Mouse (Mus musculus) splenic B cell, adult 2 months (primary cell): ENCODE data around the gene Eif4a1.
"Not testable (repeated sequence)": the region's sequence is repeated elsewhere in the genome, so short reads cannot be mapped to it uniquely, and the experiment has no call there.

ENCODE experiments used
- DNase-seq: peaks from one replicate; pipeline ENCODE4 v3.0.0-alpha.2; 2011; ENCODE audit warnings: low read depth, low spot score
- H3K27me3 ChIP-seq: 2 replicates; pipeline ENCODE4 v1.6.1; 2012; ENCODE audit warnings: mild to moderate bottlenecking, low read length, moderate library complexity, mixed read lengths; ENCODE audit not compliant: control insufficient read depth, poor library complexity, insufficient read depth, severe bottlenecking
- H3K36me3 ChIP-seq: 2 replicates; pipeline ENCODE4 v1.6.1; 2012; ENCODE audit warnings: mild to moderate bottlenecking, low read length, moderate library complexity, mixed read lengths; ENCODE audit not compliant: control insufficient read depth, poor library complexity, insufficient read depth, severe bottlenecking

The Eif4a1 gene

GRCm38 (mm10) chr11:69655264-69656064, 16.8 kb downstream of the Eif4a1 start, which contains the start of gene Sox15:
Sox15 (plus strand) TSS chr11:69655314.
- peak; percentile 72 for DNase-seq
- Histone ChIP-seq H3K27me3 (no peaks in the 10 kb centered on the region), H3K36me3 (peaks cover 11% of the 10 kb centered on the region)

- no peak for DNase-seq
- Histone ChIP-seq H3K36me3 (peaks cover 17% of the 10 kb centered on the region), H3K27me3 (no peaks in the 10 kb centered on the region)
Measured at GRCm38 (mm10) chr11:69654760-69655159, 17.5 kb downstream of the Eif4a1 start.

GRCm38 (mm10) chr11:69653399-69653798, 18.8 kb downstream of the Eif4a1 start:
- Histone ChIP-seq H3K27me3 (no peaks in the 10 kb centered on the region), H3K36me3 (peaks cover 22% of the 10 kb centered on the region)
- no peak for DNase-seq

GRCm38 (mm10) chr11:69645860-69646259, 26.4 kb downstream of the Eif4a1 start:
- no peak for DNase-seq
- H3K27me3 ChIP-seq: no peaks in the 10 kb centered on the region
- H3K36me3 ChIP-seq: peaks cover 41% of the 10 kb centered on the region

- Histone ChIP-seq H3K36me3 (peaks cover 8% of the 10 kb centered on the region; the same call in 1 of the 2 replicates), H3K27me3 (no peaks in the 10 kb centered on the region)
Measured at GRCm38 (mm10) chr11:69635471-69635870, 36.8 kb downstream of the Eif4a1 start.

GRCm38 (mm10) chr11:69633128-69633866, 38.9 kb downstream of the Eif4a1 start:
- DNase-seq: no peak
- 0 out of 2 replicates have a peak, but pooled peaks cover 1% of the 10 kb centered on the region for H3K36me3 ChIP-seq
- no peaks in the 10 kb centered on the region for H3K27me3 ChIP-seq

More at GRCm38 (mm10) chr11:69635471-69635870, 36.8 kb downstream of the Eif4a1 start:
- DNase-seq: no peak

GRCm38 (mm10) chr11:69632284-69633089, 39.7 kb downstream of the Eif4a1 start, which contains the start of gene Fxr2:
Fxr2 (plus strand) TSS chr11:69632990.
- peak; percentile 99 for DNase-seq
- H3K36me3 ChIP-seq: 0 out of 2 replicates have a peak, but pooled peaks cover 1% of the 10 kb centered on the region
- H3K27me3 ChIP-seq: no peaks in the 10 kb centered on the region

- DNase-seq: peak; percentile 71
- H3K36me3 ChIP-seq: no peaks in the 10 kb centered on the region
- H3K27me3 ChIP-seq: no peaks in the 10 kb centered on the region
Measured at GRCm38 (mm10) chr11:69629802-69630201, 42.4 kb downstream of the Eif4a1 start.

- peak; percentile 88 for DNase-seq
- H3K36me3 ChIP-seq: no peaks in the 10 kb centered on the region
- no peaks in the 10 kb centered on the region for H3K27me3 ChIP-seq
Measured at GRCm38 (mm10) chr11:69628286-69628685, 43.9 kb downstream of the Eif4a1 start.

GRCm38 (mm10) chr11:69624339-69624738, 47.9 kb downstream of the Eif4a1 start:
- not testable (repeated sequence) for H3K27me3 ChIP-seq, DNase-seq, H3K36me3 ChIP-seq

- no peak for DNase-seq
- Histone ChIP-seq H3K27me3 (no peaks in the 10 kb centered on the region), H3K36me3 (no peaks in the 10 kb centered on the region)
Measured at GRCm38 (mm10) chr11:69623006-69623405, 49.2 kb downstream of the Eif4a1 start.

GRCm38 (mm10) chr11:69622406-69622805, 49.8 kb downstream of the Eif4a1 start:
- H3K27me3 ChIP-seq: no peaks in the 10 kb centered on the region
- no peak for DNase-seq
- H3K36me3 ChIP-seq: no peaks in the 10 kb centered on the region

GRCm38 (mm10) chr11:69621571-69622268, 50.5 kb downstream of the Eif4a1 start, which contains the start of gene Sat2:
Sat2 (plus strand) TSS chr11:69622024.
- no peaks in the 10 kb centered on the region for H3K27me3 ChIP-seq
- no peaks in the 10 kb centered on the region for H3K36me3 ChIP-seq
- DNase-seq: no peak
